17 mouse cellular contexts compared by ENCODE assay signal in genomic region chr10:107949945-107950344, GRCm38 (mm10). TPM values are rescaled to one million over a fixed set of nuclear protein-coding genes. Genes with fewer than 3 reads are reported as not detected.
DNase-seq lines count a peak whose midpoint lies in the region; ATAC-seq and TF ChIP-seq lines count a peak whose summit lies in the region.
"Had no signal": no experiment of that assay in that cellular context is flagged by ENCODE, and none has a peak within 500 bp of the region (broad histone marks: within the 10 kb centered on the region; RNA-seq: fewer than 3 reads in every experiment).

No protein-coding gene starts in this region.

- 89% methylated on average over 5 of the region's 5 CpGs for WGBS in heart, adult 2 months
- 72% methylated on average over 5 of the region's 5 CpGs for WGBS in liver, embryonic 13.5 days (ENCODE audit: insufficient replicate concordance)
- 78% methylated on average over 5 of the region's 5 CpGs for WGBS in liver, embryonic 12.5 days (ENCODE audit: insufficient replicate concordance)
- WGBS in liver, postnatal 0 days (ENCODE audit: insufficient replicate concordance), result 89% methylated on average over 5 of the region's 5 CpGs

- DNase-seq in heart, adult 2 months, result no peak
- DNase-seq in heart, postnatal 14 days, result no peak
- no peak for DNase-seq in liver, embryonic 13.5 days
- peak; percentile 42 for DNase-seq in adrenal gland, postnatal 10 days
- DNase-seq in liver, postnatal 0 days, result no peak
- no peak for DNase-seq in urinary bladder, postnatal 10 days (ENCODE audit: low spot score)
- DNase-seq: cerebellum, adult 8-10 months; heart, postnatal 36 days; kidney, postnatal 36 days; lung, adult 2 months had no signal

- peak; percentile 35 for TF ChIP-seq CTCF in heart, adult 2 months (IDR thresholded peaks at IDR 0.05)
- peak; percentile 28; the same call in 1 of the 2 replicates for TF ChIP-seq CTCF in liver, postnatal 0 days (IDR thresholded peaks at IDR 0.05; ENCODE audit: low read depth)

- H3K9ac ChIP-seq in heart, adult 2 months (ENCODE audit: low read depth, low read length), result no peak overlapping the region
- no peak overlapping the region for H3K9ac ChIP-seq in liver, embryonic 13.5 days
- no peak overlapping the region for H3K9ac ChIP-seq in liver, embryonic 12.5 days
- H3K9ac ChIP-seq in liver, postnatal 0 days (replicated peaks), result no peak overlapping the region
- H3K9ac ChIP-seq: forebrain, embryonic 15.5 days; neural tube, embryonic 13.5 days had no signal

- H3K27ac ChIP-seq in heart, adult 2 months, result no peak overlapping the region
- no peak overlapping the region for H3K27ac ChIP-seq in liver, embryonic 13.5 days
- H3K27ac ChIP-seq in liver, embryonic 12.5 days, result no peak overlapping the region
- H3K27ac ChIP-seq in liver, postnatal 0 days (ENCODE audit: low read depth), result no peak overlapping the region
- H3K27ac ChIP-seq: forebrain, embryonic 15.5 days; limb, embryonic 10.5 days; neural tube, embryonic 13.5 days had no signal

- no peak overlapping the region for H3K4me2 ChIP-seq in liver, embryonic 13.5 days
- H3K4me2 ChIP-seq in liver, embryonic 12.5 days, result no peak overlapping the region
- H3K4me2 ChIP-seq in liver, postnatal 0 days (ENCODE audit: low read depth, low read length), result no peak overlapping the region
- H3K4me2 ChIP-seq: forebrain, embryonic 15.5 days; neural tube, embryonic 13.5 days had no signal

- no peaks in the 10 kb centered on the region for H3K4me1 ChIP-seq in heart, adult 2 months (ENCODE audit: control insufficient read depth, insufficient read depth, low read length)
- no peaks in the 10 kb centered on the region for H3K4me1 ChIP-seq in liver, embryonic 13.5 days (replicated peaks)
- H3K4me1 ChIP-seq in liver, embryonic 12.5 days, result no peaks in the 10 kb centered on the region
- H3K4me1 ChIP-seq in liver, postnatal 0 days (ENCODE audit: insufficient read depth), result no peaks in the 10 kb centered on the region
- H3K4me1 ChIP-seq: forebrain, embryonic 15.5 days; limb, embryonic 10.5 days; neural tube, embryonic 13.5 days had no signal

- intact Hi-C loops in heart, adult 2 months (cut with DNase I), result no loop called here
- intact Hi-C loops in heart, postnatal 14 days (cut with DNase I), result no loop called here

- no peak for TF ChIP-seq POLR2A in heart, adult 2 months (IDR thresholded peaks at IDR 0.05; ENCODE audit: insufficient read depth, low read depth, low read length)

- ATAC-seq in liver, embryonic 13.5 days (ENCODE audit: low read depth), result peak; percentile 41; the same call in 1 of the 2 replicates
- ATAC-seq in liver, embryonic 12.5 days, result no peak
- no peak for ATAC-seq in liver, postnatal 0 days
- no peak for ATAC-seq in CD4-positive, CD25-positive, alpha-beta regulatory T cell, adult 4 months
- ATAC-seq: forebrain, embryonic 15.5 days had no signal

- no peak for TF ChIP-seq EP300 in heart, adult 2 months (IDR thresholded peaks at IDR 0.05; ENCODE audit: insufficient read depth, low read depth, low read length)
- no peak for TF ChIP-seq EP300 in liver, postnatal 0 days (IDR thresholded peaks at IDR 0.05; ENCODE audit: low read depth)

- no peaks in the 10 kb centered on the region for H3K9me3 ChIP-seq in liver, embryonic 13.5 days (replicated peaks)
- no peaks in the 10 kb centered on the region for H3K9me3 ChIP-seq in liver, embryonic 12.5 days (replicated peaks)
- no peaks in the 10 kb centered on the region for H3K9me3 ChIP-seq in liver, postnatal 0 days (ENCODE audit: low read length)
- H3K9me3 ChIP-seq: forebrain, embryonic 15.5 days; limb, embryonic 10.5 days; megakaryocyte, embryonic 14.5 days; neural tube, embryonic 13.5 days had no signal

- no peak overlapping the region for H3K4me3 ChIP-seq in heart, adult 2 months
- H3K4me3 ChIP-seq in liver, embryonic 13.5 days (replicated peaks), result no peak overlapping the region
- H3K4me3 ChIP-seq in liver, embryonic 12.5 days, result no peak overlapping the region
- H3K4me3 ChIP-seq in liver, postnatal 0 days (ENCODE audit: low read depth, low read length), result no peak overlapping the region
- H3K4me3 ChIP-seq: forebrain, embryonic 15.5 days; limb, embryonic 10.5 days; megakaryocyte, embryonic 14.5 days; neural tube, embryonic 13.5 days had no signal

- H3K79me2 ChIP-seq in heart, adult 2 months (replicated peaks; ENCODE audit: control insufficient read depth, insufficient read depth, low read length), result no peaks in the 10 kb centered on the region

- no peaks in the 10 kb centered on the region for H3K27me3 ChIP-seq in heart, adult 2 months (ENCODE audit: control insufficient read depth, insufficient read depth, low read length)
- H3K27me3 ChIP-seq in liver, embryonic 13.5 days, result no peaks in the 10 kb centered on the region
- H3K27me3 ChIP-seq in liver, embryonic 12.5 days (replicated peaks), result no peaks in the 10 kb centered on the region
- H3K27me3 ChIP-seq in liver, postnatal 0 days (ENCODE audit: insufficient read depth, low read length), result no peaks in the 10 kb centered on the region
- H3K27me3 ChIP-seq: forebrain, embryonic 15.5 days; megakaryocyte, embryonic 14.5 days; neural tube, embryonic 13.5 days had no signal

- H3K36me3 ChIP-seq in heart, adult 2 months (ENCODE audit: control insufficient read depth, insufficient read depth, low read length), result no peaks in the 10 kb centered on the region
- no peaks in the 10 kb centered on the region for H3K36me3 ChIP-seq in liver, embryonic 13.5 days
- no peaks in the 10 kb centered on the region for H3K36me3 ChIP-seq in liver, embryonic 12.5 days
- no peaks in the 10 kb centered on the region for H3K36me3 ChIP-seq in liver, postnatal 0 days (replicated peaks; ENCODE audit: insufficient read depth, low read length)
- H3K36me3 ChIP-seq: forebrain, embryonic 15.5 days; limb, embryonic 10.5 days; neural tube, embryonic 13.5 days had no signal

RNA-seq across cellular contexts. Expression of gene Otogl, which starts 38.0 kb away (rescaled TPM):
- total RNA-seq in heart, adult 2 months (2021), result under 1 TPM in 1 of 2 experiments, not detected in 1; 0.07 TPM
- 0.02 and 0.09 TPM in 2 replicates for polyA plus RNA-seq in heart, adult 2 months (2012; rRNA removed)
- under 1 TPM; 0.07 TPM for total RNA-seq in heart, postnatal 14 days (2021)
- polyA plus RNA-seq in liver, embryonic 13.5 days (2015; fragmentation: Nextera tagmentation; extraction: Ambion mirVana), result 0.01 and 0.02 TPM in 2 replicates
- 0.01 and 0.02 TPM in 2 replicates for polyA plus RNA-seq in liver, embryonic 12.5 days (2016; fragmentation: Nextera tagmentation; extraction: Ambion mirVana)
- total RNA-seq in adrenal gland, postnatal 10 days (2021), result under 1 TPM; 0.09 to 0.15 TPM
- polyA plus RNA-seq in liver, postnatal 0 days (2015; fragmentation: Nextera tagmentation; extraction: Ambion mirVana), result not detected in 2 replicates
- polyA plus RNA-seq in CD4-positive, CD25-positive, alpha-beta regulatory T cell, adult 4 months (2017; shearing (Covaris generic)), result not detected
- total RNA-seq: monocyte, adult 5-6 weeks had no signal
- polyA plus RNA-seq: limb, embryonic 10.5 days; neural tube, embryonic 13.5 days had no signal
